Mouse (Mus musculus) thymus, adult 2 months (tissue): Measurements from ENCODE around the gene Slx1b.

Experiments used
- CTCF ChIP-seq: fragments of 200-500 bp; IDR thresholded peaks from 2 replicates; pipeline ENCODE4 v1.5.1; 2012; ENCODE audit warnings: mild to moderate bottlenecking, control low read depth, low read length, moderate library complexity, borderline replicate concordance; ENCODE audit not compliant: control insufficient read depth, poor library complexity, insufficient read depth; ENCODE audit errors: extremely low read depth
- POLR2A ChIP-seq: fragments of 200-500 bp; IDR thresholded peaks from 2 replicates; pipeline ENCODE4 v1.6.1; 2012; ENCODE audit warnings: mild to moderate bottlenecking, low read length, control low read depth, moderate library complexity; ENCODE audit not compliant: control insufficient read depth, poor library complexity, insufficient read depth; ENCODE audit errors: extremely low read depth

- TF ChIP-seq POLR2A (no peak), CTCF (no peak)
These were observed 26.1 kb upstream of the Slx1b start for GRCm38 (mm10) chr7:126721635-126722034.
